Mouse (Mus musculus) E14TG2a.4 (cell line): ENCODE data around the gene Pip4k2a.

Source experiments
- H3K27me3 ChIP-seq: 2 replicates; pipeline ENCODE4 v1.6.1; 2014; ENCODE audit warnings: low read length, control low read depth; ENCODE audit not compliant: insufficient read depth
- H3K36me3 ChIP-seq: 2 replicates; pipeline ENCODE4 v1.6.1; 2014; ENCODE audit warnings: low read length, control low read depth; ENCODE audit not compliant: insufficient read depth
- H3K4me1 ChIP-seq: replicated peaks from 2 replicates; pipeline ENCODE4 v1.6.1; 2014; ENCODE audit warnings: low read depth, low read length, control low read depth
- H3K4me3 ChIP-seq: replicated peaks from 2 replicates; pipeline ENCODE4 v1.5.1; 2014; ENCODE audit warnings: mild to moderate bottlenecking, low read length
- H3K9me3 ChIP-seq: 2 replicates; pipeline ENCODE4 v1.6.1; 2014; ENCODE audit warnings: low read length, control low read depth
- CTCF ChIP-seq: conservative IDR thresholded peaks from 2 replicates; pipeline ENCODE4 v1.5.1; 2014; ENCODE audit warnings: low read length
- NANOG ChIP-seq: IDR thresholded peaks from 2 replicates; pipeline ENCODE4 v1.6.1; 2014; ENCODE audit warnings: borderline replicate concordance, low read length, mixed read lengths
- POU5F1 ChIP-seq: IDR thresholded peaks from 2 replicates; pipeline ENCODE4 v1.6.1; 2014; ENCODE audit warnings: low read length, borderline replicate concordance

Gene Pip4k2a

DNA sequence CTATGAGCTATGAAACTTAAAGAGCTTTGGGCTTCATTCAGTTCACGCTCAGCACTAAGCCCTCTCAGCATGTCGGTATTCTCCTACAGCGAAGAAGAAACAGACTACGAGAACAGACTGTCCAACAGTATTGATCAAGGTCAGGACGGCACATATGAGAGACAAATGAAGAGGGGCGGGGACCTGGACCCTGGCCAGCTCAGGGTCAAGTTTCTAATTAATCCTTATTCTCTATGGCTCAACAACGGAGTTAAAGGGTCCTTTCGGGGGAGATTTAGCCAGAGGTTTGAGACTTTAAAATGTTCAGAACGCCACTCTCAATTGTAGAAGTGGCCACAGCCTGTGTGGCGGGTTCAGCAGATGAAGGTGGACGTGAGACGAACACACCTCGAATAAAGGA lies 141.5 kb downstream of the Pip4k2a start:
- H3K27me3 ChIP-seq = peaks cover 16% of the 10 kb centered on the region; the same call in 1 of the 2 replicates
- no peak for TF ChIP-seq NANOG
- no peak for TF ChIP-seq POU5F1
- H3K4me1 ChIP-seq = peaks cover 32% of the 10 kb centered on the region
- no peaks in the 10 kb centered on the region for H3K36me3 ChIP-seq
- H3K4me3 ChIP-seq = no peak overlapping the region
- H3K9me3 ChIP-seq = no peaks in the 10 kb centered on the region

DNA sequence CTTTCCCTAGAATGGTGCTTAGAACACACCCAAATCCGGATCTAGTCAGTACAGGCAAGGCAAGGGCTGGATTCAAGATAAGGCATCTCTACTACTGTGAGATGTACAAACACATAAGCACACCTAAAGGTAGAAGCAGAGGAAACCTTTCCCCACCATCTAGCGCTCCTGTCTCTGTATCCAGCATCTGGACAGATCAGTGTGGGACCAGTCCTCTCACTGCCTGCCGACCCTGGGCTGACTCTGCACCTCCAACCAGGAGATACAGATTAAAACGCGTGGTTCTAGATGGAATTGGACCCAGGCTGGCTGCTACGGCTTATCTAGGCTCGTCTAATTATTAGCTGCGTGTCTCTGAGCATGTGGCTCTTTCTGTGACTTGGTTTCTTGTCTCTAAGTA lies 142.7 kb downstream of the Pip4k2a start:
- peaks cover 16% of the 10 kb centered on the region; the same call in 1 of the 2 replicates for H3K27me3 ChIP-seq
- no peaks in the 10 kb centered on the region for H3K9me3 ChIP-seq
- no peak for TF ChIP-seq NANOG
- no peak for TF ChIP-seq CTCF
- TF ChIP-seq POU5F1 = no peak
- no peaks in the 10 kb centered on the region for H3K36me3 ChIP-seq
- H3K4me3 ChIP-seq = no peak overlapping the region
- peaks cover 20% of the 10 kb centered on the region for H3K4me1 ChIP-seq

DNA sequence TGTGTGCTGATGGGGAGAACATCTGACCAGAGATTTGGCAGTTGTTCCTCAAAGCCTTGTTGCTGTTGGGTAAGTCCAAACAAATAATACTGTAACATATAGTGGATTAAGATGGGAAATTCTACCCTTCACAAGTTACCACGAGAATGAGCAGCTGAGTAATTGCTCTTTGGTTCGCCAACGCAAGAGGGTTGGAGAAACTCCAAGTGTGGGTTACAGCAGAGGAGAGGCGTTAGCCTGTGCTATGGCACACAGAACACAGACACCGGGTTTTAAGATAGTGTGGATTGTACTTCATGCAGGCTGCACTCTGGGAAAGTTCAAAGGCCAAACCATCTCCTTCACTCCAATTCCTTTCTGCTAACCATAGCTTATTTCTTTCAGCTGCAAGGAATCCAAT lies 144.6 kb downstream of the Pip4k2a start:
- Histone ChIP-seq H3K4me1 (peaks cover 10% of the 10 kb centered on the region), H3K36me3 (no peaks in the 10 kb centered on the region), H3K27me3 (peaks cover 12% of the 10 kb centered on the region; the same call in 1 of the 2 replicates), H3K9me3 (no peaks in the 10 kb centered on the region), H3K4me3 (no peak overlapping the region)
- no peak for TF ChIP-seq CTCF
- TF ChIP-seq NANOG = no peak
- no peak for TF ChIP-seq POU5F1

DNA sequence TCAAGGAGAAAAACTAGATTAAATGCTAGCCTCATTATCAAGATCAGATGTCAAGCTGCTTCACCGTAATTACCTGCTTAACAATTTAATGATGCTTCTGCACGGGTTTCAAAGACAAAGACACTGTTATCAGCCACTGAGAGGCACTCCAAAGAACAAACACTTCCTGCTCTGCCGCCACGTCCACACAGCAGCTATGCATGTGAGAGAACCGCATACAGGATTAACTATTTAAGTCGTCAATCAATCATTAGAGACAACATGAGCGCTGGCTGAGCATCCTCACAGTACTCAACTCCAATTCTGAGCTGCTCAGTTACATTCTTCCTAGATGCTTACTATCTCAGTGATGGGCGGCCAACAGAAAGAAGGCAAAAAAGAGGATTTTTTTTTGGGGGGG lies 147.3 kb downstream of the Pip4k2a start:
- H3K27me3 ChIP-seq = peaks cover 12% of the 10 kb centered on the region; the same call in 1 of the 2 replicates
- TF ChIP-seq POU5F1 (no peak), NANOG (no peak), CTCF (no peak)
- H3K9me3 ChIP-seq = no peaks in the 10 kb centered on the region
- no peaks in the 10 kb centered on the region for H3K36me3 ChIP-seq
- no peak overlapping the region for H3K4me3 ChIP-seq
- H3K4me1 ChIP-seq = peaks cover 13% of the 10 kb centered on the region

DNA sequence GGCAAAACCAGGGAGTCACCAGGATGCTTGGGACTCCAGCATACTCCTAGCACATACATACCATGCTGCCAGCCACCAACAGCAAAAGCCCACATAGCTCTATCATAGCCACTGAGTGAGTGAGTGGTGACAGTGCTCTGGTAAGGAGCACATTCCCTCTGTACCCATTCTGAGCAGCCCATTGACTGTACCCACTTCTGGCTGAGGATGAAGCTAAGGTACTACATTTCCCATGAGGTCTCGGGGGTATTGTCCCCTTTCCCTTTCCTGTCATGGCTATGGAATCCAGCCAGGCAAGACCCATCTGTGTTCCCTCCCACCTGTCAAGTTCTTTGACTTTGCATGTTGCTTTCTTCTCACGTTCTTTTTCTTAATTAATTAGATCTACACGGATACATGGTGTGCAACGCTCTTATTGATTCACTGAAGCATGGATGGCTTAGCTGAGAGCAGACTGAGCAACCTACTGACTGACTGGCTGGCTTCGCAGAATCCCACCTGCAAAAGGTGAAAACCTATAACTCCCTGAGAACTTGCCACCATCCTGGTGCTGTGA lies 149.8 kb downstream of the Pip4k2a start:
- TF ChIP-seq NANOG (no peak), CTCF (no peak), POU5F1 (no peak)
- Histone ChIP-seq H3K4me3 (no peak overlapping the region), H3K27me3 (peaks cover 8% of the 10 kb centered on the region; the same call in 1 of the 2 replicates), H3K36me3 (peaks cover 4% of the 10 kb centered on the region; the same call in 1 of the 2 replicates), H3K9me3 (no peaks in the 10 kb centered on the region), H3K4me1 (peaks cover 15% of the 10 kb centered on the region)

DNA sequence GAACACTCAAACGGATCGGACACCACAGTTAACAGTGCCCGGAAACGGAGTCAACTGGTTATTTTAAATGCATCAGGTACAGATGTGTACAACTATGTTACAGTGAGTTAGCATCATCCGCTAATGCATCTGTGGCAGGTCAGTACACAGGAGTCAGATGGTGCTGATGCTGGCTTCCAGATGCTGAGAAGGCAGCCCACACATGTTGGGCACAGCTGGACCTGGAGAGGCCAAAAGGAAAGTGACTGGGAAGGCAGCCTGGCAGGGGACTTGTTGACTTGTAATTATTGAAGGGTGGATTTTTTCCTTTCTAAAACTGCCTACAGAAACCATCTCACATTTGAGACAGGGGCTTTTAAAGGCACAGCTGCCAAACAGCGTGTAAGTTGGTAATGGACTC lies 155.4 kb downstream of the Pip4k2a start:
- TF ChIP-seq POU5F1 = no peak
- TF ChIP-seq NANOG = no peak
- TF ChIP-seq CTCF = no peak
- Histone ChIP-seq H3K36me3 (peaks cover 4% of the 10 kb centered on the region; the same call in 1 of the 2 replicates), H3K4me3 (no peak overlapping the region), H3K4me1 (peaks cover 5% of the 10 kb centered on the region; the same call in 1 of the 2 replicates), H3K9me3 (no peaks in the 10 kb centered on the region), H3K27me3 (no peaks in the 10 kb centered on the region)

DNA sequence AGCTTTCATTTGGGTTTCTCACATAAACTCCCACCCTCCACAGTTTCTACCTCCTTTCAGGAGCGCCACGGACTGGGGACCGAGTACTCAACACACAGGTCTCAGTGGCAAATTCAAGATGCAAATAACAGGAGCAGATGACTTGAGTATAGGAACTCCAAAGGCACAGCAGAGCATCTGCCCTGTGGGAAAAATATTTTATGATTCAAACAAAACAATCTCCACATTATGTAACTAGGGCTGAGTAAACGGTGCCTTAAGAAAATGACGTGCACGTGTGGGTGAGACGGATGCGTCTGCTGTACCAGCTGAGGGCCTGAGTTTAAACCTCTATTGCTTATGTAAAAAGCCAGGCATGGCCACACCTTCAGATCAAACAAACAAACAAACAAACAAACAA lies 156.9 kb downstream of the Pip4k2a start:
- TF ChIP-seq NANOG = no peak
- TF ChIP-seq CTCF = no peak
- TF ChIP-seq POU5F1 = no peak
- H3K4me3 ChIP-seq = no peak overlapping the region
- H3K27me3 ChIP-seq = no peaks in the 10 kb centered on the region
- H3K36me3 ChIP-seq = peaks cover 4% of the 10 kb centered on the region; the same call in 1 of the 2 replicates
- peaks cover 5% of the 10 kb centered on the region; the same call in 1 of the 2 replicates for H3K4me1 ChIP-seq
- H3K9me3 ChIP-seq = no peaks in the 10 kb centered on the region

DNA sequence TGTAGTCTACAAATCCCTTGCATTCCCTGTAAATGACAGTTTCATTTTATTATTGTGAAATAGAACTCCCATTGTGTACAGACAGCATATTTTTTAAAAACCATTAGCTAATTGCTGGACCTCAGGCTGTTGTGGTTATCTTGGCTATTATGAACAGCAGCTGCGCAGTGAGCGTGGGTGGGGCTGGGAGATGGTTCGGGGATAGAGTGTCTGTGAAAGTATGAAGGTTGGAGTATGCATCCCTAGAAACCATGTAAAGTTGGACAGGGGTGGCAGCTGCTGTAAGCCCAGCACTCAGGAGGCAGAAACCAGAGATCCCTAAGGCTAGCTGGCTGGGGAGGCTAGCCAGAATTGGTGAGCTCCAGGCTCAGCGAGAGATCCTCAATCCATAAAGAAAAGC lies 158.4 kb downstream of the Pip4k2a start:
- H3K9me3 ChIP-seq = peaks cover 2% of the 10 kb centered on the region; the same call in 1 of the 2 replicates
- no peaks in the 10 kb centered on the region for H3K4me1 ChIP-seq
- H3K4me3 ChIP-seq = no peak overlapping the region
- no peaks in the 10 kb centered on the region for H3K27me3 ChIP-seq
- peaks cover 4% of the 10 kb centered on the region; the same call in 1 of the 2 replicates for H3K36me3 ChIP-seq
- no peak for TF ChIP-seq CTCF
- no peak for TF ChIP-seq POU5F1
- no peak for TF ChIP-seq NANOG
